Mouse (Mus musculus) heart, adult 8-10 months (tissue): ENCODE data around the gene Ptpdc1. TPM values are rescaled to one million over a fixed set of nuclear protein-coding genes. Genes with fewer than 3 reads are reported as not detected.
A peak's percentile ranks its signal among the peaks of the same experiment; 100 is the strongest.

Experiments used
- DNase-seq: peaks from one replicate; pipeline ENCODE4 v3.0.0; 2022; ENCODE audit warnings: low spot score
- total RNA-seq, 4 experiments: library from RNA; stranded (reverse); gene quantifications; 2 replicates each; pipeline ENCODE4 v1.2.4; 2022

The Ptpdc1 gene
- total RNA-seq, 4 experiments from 2014 or later = 4.7 to 5.9 (median 5.7) TPM

- peak; percentile 68 for DNase-seq
Measured at GRCm38 (mm10) chr13:48655637-48656036, 30.2 kb upstream of the Ptpdc1 start.

DNA sequence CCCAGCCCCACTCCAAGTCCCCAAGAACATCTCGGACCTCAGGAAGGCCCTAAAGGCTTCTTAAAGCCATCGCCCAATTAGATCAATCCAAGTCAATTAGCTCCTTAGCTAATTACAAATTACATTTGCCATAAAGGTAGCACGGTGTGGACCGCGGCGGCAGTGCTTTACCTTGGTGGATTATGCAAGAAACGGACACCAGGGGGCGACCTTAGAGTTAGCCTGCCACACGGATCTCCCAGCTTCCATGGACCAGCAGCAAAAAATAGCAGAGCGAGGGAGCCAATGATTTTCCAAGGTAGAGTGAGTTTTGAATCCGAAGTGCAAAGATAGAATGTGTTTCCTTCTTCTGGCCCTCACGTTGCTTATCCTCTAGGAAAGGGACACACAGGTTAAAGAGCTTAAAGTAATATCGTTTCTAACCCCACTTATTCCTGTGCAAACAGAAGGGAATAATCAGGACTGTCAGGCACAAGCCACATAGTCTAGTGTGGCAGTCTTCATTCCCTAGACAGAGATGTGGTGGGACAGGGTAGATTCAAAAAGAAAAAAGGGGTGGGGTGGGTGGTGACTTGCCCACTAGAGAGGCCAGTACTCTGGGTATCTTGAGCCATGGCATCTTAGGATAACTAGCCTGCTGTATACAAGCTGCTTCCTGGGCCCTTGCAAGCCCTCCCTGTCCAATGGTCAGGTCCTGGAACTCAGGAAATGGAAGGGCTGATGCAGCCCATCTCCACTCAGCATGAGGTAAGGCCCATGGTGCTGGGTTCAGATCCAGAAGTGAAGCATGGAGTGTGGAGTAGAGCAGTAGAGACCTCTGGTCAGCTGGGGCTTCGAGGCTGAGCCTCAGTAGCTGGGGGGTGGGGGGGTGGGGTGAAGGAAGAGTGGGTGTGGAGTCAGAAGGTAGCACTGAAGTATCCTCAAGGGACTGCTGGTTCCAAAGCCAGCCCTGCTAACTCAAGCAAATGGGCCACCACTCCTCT, 28.6 kb upstream of the Ptpdc1 start:
- peak; percentile 50 for DNase-seq

DNA sequence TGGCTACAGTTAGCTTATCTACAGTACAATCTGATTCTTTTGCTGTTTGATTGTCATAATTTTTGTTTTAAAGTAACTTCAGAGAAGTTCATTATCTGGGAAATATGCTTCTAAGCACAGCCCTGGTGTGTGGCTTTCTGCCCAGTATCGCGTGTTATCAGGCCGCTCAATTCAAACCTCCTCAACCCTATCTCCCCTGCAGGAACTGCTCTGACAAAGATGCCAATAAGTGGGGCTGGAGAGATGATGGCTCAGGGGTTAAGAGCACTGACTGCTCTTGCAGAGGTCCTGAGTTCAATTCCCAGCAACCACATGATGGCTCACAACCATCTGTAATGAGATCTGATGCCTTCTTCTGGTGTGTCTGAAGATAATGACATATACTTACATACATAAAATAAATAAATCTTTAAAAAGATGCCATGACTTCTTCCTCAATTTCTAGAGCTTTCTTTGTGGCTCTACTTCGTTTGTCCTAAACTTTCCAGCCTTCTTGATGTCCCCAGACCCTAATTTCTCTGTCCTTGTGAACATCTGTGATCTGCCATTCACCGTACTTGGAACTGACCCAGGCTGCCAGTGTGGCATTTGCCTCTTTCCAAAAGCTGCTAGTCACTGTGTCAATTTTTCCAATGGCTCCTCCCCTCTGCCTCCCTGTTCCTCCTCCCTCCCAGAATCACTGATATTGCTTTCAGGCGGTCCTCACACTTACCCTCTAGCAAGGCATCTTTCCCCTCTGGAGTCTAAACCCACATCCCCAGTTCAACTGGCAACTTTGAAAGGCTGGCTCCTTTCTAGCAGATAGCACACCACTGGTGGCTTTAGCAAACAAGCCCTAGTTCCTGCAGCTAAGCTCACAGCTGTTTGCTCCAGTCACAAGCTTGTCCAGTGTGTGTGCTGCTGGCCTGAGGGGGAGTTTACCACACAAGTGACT, 25.9 kb upstream of the Ptpdc1 start:
- DNase-seq = no peak

GRCm38 (mm10) chr13:48650615-48651014, 25.2 kb upstream of the Ptpdc1 start:
- no peak for DNase-seq

- no peak for DNase-seq
Measured at GRCm38 (mm10) chr13:48646696-48647095, 21.2 kb upstream of the Ptpdc1 start.

DNA sequence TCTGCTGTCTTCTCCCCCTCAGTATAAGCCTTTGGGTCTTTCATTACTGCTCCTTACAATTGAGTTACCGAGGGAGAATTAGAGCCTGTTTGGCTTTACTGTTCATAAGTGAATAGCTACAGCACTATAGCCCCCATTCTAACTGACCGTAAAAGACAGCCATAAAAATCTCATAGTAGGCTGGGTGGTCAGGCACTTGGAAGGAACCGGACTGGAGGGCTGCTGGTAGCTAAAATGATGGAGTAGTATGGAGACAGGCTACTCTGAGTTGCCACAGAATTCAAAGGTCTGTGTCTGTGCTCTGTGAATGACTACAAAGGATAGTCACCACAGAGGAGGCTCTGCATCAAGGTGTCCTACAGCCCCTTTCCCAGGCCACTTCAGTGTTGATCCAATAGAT, 18.5 kb upstream of the Ptpdc1 start:
- DNase-seq = no peak

DNA sequence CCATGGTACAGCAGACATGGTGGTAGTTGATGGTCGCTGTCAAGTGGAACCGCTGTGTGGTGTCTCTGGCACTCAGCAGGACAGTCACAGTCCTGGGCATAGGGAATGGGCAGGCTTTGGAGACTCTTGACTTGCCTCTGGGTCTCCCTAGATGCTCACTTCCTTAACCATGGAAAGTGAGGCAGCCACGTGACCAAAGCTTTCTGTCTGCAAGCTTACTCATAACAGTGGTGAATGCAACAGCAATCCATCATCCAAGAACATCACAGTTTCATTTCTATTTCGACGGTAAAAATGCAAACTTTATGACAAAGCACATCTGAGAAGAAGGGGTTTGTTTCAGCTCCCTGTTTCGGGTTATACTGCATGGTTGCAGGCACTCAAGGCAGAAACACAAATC, 17.6 kb upstream of the Ptpdc1 start:
- DNase-seq = no peak

DNA sequence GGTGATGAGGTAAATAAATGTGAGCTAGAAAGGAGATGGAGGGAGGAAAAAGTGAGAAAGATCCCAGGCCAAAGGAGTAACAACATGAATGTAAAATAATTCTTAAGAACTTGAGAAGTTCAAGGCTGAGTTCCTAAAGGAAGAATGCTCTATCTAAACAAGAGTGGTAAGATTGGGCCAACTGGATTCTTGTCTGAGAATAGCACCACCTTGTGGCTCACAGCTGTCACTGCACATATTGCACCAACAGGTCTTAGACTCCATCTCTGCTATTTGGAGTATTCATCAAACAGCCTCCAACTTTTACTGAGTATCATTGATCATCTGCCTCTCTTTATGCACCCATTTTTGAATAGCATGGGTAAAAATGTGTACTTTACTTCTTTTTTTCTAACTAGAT, 14.1 kb upstream of the Ptpdc1 start:
- DNase-seq = peak; percentile 68

GRCm38 (mm10) chr13:48637706-48638105, 12.2 kb upstream of the Ptpdc1 start:
- DNase-seq = no peak

- no peak for DNase-seq
Measured at GRCm38 (mm10) chr13:48631691-48632090, 6.2 kb upstream of the Ptpdc1 start.

- DNase-seq = peak; percentile 55
Measured at GRCm38 (mm10) chr13:48624968-48625398, 481 bp downstream of the Ptpdc1 start.

DNA sequence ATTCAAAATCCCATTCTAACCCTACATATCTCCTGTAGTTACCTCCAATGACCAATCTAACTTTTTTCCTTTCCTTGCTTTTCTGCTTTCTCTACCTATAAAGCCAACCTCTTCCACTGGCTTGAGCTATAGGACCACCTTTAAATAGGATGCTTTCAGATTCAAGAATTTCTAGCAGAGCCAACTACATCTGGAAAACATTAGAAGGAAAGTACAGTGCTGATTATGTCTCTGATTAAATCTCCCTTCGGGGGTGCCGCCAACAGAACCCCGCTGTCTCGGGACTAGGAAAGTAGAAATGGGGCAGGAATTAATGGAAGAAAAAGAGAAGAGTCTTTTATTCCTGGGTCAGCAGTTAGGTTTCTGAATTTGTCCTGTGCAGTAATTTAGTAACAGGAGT, 6.6 kb downstream of the Ptpdc1 start:
- no peak for DNase-seq

DNA sequence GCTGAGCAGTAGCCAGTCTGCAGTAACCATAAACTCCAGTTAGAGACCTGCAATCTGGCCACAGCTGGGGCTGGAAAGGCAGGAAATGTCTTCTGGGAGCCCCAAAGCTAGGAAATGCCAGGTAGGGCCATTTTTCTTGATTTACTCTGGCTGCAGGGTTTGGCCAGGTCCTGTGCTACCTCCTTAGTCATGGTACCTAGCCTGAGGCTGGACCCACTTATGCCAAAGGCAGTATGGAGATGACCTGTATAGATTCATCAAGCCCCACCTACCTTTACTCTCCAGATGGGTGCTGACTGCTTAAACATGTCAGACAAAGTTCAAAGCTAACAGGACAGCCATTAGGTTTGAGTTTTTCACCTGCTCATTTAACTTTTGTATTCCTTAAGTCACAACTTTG, 7.7 kb downstream of the Ptpdc1 start:
- no peak for DNase-seq

DNA sequence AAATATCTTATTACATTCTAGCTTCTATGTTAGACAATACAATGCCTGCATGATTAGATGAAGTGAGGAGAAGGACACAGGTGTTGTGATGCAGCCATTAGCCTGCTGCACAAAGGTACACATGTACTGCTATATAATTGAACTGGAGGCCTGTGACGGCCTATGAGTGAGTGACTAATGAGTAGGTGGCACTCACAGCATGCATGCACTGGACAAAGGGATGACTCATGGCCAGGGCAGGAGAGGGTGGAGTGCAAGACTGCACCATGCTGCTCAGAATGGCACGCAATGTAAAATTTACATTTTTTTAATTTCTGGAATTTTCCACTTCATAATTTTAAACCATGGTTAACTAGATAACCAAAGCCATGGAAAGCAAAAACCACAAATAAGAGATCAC, 10.9 kb downstream of the Ptpdc1 start:
- DNase-seq = no peak

GRCm38 (mm10) chr13:48609106-48609505, 16.4 kb downstream of the Ptpdc1 start:
- DNase-seq = no peak

DNA sequence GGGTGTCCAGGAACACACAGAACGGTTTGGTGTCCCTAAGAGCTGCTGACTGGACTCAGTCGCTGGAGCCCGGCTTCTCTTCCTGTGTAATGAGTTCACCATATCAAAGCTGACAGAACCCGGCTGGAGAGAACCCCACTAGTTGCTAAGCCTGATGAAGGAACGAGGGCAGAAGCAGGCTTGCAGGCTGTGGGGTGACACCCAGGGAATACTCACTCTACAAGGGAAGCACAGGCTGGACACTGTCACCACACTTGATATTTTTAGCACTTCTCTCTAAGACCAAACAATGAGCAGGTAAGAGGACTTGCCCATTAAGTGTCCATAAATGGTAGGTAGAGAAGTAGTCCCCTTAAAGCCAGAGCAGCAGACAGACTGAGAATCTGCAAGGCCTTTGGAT, 20.9 kb downstream of the Ptpdc1 start:
- no peak for DNase-seq

DNA sequence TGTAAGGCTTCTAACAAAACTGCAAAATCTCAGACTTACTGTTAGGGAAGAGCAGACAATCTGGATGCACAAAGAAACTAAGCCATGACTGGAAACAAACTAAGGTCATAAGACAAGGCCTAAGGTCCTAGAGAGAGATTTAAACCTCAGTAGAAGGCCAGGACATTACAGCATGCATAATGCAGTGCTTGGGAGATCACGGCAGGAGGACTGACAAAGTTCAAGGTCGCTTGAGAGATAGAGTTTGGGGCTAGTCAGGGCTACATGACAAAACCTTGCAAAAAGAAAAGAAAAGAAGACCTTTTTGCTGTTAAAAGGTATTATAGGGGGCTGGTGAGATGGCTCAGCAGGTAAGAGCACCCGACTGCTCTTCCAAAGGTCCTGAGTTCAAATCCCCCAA, 22.2 kb downstream of the Ptpdc1 start:
- no peak for DNase-seq

GRCm38 (mm10) chr13:48594605-48595004, 30.9 kb downstream of the Ptpdc1 start:
- no peak for DNase-seq

GRCm38 (mm10) chr13:48594031-48594430, 31.4 kb downstream of the Ptpdc1 start:
- no peak for DNase-seq

GRCm38 (mm10) chr13:48593181-48593580, 32.3 kb downstream of the Ptpdc1 start:
- DNase-seq = no peak

DNA sequence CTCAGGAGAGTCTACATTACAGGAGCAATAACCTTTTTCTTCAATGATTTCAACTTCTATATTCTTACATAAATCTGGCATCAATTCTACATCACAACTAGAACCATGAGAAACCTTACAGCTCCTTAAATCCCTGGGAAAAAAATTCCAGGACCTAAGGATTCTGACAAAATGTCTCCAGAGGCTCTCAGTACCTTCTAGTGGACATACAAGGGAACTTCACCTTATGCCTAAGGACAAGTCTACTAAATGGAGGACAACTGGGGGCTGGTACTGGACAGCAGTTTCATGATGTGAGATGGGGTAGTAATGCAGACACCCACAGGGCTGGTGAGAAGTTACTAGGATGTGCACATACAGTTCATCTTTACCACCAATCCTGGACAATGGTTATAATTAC, 34.7 kb downstream of the Ptpdc1 start:
- DNase-seq = no peak

- no peak for DNase-seq
Measured at GRCm38 (mm10) chr13:48587354-48587753, 38.1 kb downstream of the Ptpdc1 start.
